Mouse (Mus musculus): Measurements from ENCODE around the gene Top2b.

Gene Top2b

DNA sequence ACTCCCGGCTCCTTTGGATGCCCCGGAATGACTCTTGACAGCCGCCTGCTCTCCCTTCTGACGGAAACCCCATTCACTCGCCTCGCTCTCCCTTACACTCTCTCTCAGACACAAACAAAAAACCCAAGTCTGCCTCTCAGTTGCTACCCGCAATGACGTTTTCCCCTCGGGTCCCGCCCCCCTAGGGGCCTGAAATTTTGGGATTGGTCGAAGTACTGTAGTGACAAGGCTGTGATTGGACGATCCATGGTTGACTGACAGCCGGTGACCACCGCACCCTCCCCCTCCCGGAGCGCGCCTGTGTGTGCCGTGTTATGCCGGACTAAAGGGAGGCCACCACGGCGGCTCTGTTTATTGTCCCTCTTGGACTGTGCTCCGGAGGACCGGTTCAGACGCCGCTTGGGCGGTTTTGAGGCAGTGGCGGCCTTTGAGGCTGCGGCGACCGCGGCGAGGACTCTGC is at the start of gene Top2b:
TSS of gene Top2b (plus strand) at position 302 of the 460 bp plus-strand sequence.
- DNase-seq (ENCODE audit: low spot score in 2 of 2) = peak; percentile 97 to 98

GRCm38 (mm10) chr14:16316715-16317114 is 48.3 kb upstream of the Top2b start:
- DNase-seq (ENCODE audit: low spot score in 2 of 2) = no peak

DNA sequence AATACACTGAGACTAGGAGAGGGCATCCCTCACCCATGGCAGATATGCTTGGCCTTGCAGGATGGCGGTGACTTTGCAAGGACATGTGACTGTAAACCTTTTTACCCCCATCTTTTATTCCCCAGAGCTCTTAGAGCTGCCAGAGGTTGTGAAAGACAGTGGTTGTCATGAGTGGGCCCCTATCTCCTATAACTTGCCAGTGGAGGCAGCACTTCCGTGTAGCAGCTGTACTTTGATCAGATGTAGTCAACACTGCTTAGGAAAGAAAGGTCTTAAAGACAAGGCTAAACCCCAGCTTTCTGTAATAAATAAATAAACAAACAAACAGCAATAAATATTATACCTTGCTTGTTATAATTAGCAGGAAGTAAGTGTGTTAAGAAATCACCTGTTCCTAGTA is 45.2 kb upstream of the Top2b start:
- DNase-seq (ENCODE audit: low spot score in 2 of 2) = no peak

DNA sequence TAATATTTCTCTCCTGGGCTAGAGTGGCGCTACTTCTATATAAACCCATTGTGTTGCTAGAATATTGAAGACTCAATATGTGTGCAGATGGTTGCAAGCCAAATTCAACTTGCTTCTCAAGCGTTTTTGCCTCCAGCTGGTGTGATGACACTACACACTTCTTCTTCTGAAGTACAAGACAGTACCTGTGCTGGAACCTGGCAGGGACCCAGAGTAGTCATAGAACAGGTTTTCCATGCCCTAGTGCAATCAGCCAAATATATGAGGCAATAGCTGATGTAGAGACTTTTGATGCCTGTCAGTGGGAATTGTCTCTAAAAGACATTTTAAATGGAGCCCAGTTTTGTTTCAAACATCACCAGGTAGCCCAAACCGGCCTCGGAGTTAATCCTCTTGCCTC is 40.6 kb upstream of the Top2b start:
- DNase-seq (ENCODE audit: low spot score in 2 of 2) = no peak

- no peak for DNase-seq (ENCODE audit: low spot score in 2 of 2)
Measured at GRCm38 (mm10) chr14:16325208-16325607, 39.8 kb upstream of the Top2b start.

DNA sequence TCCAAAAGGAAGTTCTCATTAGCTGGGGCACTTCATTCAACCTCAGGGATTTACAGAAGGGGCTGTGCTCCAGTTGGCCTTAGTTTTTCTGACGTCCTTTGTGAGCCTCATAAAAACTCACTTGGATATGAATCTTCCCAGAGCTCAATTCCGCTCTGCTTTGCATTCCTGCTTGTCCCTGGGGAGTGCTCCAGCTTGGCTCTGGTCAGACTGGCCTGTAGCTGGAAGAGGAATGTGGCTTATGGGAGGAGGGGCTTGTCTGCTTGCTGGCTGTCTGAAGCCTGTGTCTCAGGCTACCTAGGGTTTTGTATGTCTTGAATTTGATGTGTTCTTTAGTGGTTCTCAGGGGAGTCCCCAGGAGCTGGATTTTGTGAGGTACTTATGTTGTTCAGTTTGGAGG is 36.4 kb upstream of the Top2b start:
- DNase-seq (ENCODE audit: low spot score in 2 of 2) = peak in 1 of 2 experiments; percentile 24

DNA sequence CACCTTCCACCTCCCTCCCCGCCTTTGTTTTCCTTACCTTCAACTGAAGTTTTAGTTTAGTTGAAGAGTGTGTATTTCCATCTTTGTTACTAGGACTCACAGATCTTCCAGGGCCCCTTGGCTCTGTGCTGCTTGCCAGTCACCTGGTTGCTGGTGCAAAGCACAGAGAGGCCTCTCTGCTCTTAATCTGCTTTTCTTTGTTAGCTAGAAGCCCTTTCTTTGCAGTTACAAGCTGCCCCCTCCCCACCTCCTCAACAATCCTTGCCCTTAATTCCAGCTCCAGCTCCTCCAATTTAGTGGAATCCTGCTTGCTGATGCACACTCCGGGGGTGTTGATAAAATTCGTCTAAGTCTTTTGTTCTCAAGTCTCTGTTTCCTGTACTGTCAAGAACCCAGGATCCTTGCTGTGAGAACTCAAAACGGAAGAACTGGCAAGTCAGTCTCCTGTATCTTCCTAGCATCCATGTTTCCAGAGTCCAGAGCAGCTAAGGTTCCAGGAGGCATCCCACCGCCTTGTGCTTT is 36.0 kb upstream of the Top2b start:
- DNase-seq (ENCODE audit: low spot score in 2 of 2) = no peak

DNA sequence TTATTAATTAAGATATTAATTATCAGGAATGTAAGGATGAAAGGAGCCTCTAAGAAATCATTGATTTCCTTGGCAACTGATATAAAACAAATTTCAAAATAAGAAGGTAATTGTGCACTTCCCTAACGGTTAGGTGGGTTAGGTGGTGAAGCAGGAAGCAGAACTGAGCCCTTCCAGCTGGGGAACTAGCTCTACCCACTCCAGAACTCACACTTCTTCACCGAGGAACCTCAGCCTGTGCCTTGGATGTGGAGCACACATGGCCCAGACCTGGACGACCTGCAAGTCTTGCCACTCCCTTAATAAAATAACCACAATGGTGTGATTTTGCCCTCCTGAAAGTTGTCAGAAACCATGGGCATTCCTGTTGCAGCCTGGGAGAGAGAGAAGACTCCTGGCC is 35.2 kb upstream of the Top2b start:
- DNase-seq (ENCODE audit: low spot score in 2 of 2) = no peak

DNA sequence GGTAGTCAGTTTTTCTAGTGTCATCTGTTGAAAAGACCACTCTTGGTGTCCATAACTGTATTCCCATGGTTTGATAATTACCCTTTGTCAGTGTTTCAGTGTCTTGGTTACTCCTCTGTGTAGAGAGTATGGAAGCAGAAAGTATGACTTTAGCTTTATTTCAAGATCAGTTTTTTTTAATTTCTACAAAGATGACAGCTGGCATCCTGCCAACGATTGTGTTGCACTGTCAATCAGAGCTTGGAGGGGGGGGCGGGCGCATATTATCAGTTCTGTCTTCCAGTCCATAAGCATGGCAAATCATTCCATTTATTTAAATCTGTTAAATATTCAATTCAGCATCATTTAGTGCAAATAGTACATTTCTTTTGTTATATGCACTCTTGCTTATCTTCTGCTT is 30.7 kb upstream of the Top2b start:
- no peak for DNase-seq (ENCODE audit: low spot score in 2 of 2)

DNA sequence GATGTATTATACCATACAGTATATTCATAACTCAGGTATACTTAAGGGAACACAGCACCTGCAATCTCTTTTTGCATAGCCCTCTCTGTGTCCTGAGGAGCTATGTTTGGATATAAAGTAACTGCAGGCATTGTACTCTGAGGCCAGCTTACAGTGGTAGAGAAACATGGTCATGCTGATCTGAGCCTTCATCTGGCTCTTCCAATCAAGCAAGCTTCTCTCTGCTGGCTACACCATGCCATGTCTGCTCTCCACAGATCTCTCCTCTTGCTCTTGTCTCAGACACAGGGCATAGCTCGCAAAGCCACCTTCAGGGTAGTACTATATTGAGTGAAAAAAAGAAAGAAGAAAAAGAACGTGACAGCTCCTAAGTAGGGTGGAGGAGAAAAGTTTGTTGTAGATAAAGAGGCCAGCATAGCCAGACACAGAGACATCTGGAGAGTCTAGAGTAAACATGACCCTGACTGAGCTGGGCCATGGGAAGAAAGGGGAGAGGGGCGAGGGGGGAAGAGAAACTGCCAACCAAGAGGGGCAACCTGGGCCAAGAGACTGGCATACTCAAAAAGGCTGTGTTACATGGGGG is 29.1 kb upstream of the Top2b start:
- DNase-seq (ENCODE audit: low spot score in 2 of 2) = no peak

- DNase-seq (ENCODE audit: low spot score in 2 of 2) = no peak
Measured at GRCm38 (mm10) chr14:16347505-16347904, 17.5 kb upstream of the Top2b start.

- DNase-seq (ENCODE audit: low spot score in 2 of 2) = no peak
Measured at GRCm38 (mm10) chr14:16359704-16360103, 5.3 kb upstream of the Top2b start.

GRCm38 (mm10) chr14:16364161-16364831 is 683 bp upstream of the Top2b start:
- peak; percentile 43 to 46 for DNase-seq (ENCODE audit: low spot score in 2 of 2)

DNA sequence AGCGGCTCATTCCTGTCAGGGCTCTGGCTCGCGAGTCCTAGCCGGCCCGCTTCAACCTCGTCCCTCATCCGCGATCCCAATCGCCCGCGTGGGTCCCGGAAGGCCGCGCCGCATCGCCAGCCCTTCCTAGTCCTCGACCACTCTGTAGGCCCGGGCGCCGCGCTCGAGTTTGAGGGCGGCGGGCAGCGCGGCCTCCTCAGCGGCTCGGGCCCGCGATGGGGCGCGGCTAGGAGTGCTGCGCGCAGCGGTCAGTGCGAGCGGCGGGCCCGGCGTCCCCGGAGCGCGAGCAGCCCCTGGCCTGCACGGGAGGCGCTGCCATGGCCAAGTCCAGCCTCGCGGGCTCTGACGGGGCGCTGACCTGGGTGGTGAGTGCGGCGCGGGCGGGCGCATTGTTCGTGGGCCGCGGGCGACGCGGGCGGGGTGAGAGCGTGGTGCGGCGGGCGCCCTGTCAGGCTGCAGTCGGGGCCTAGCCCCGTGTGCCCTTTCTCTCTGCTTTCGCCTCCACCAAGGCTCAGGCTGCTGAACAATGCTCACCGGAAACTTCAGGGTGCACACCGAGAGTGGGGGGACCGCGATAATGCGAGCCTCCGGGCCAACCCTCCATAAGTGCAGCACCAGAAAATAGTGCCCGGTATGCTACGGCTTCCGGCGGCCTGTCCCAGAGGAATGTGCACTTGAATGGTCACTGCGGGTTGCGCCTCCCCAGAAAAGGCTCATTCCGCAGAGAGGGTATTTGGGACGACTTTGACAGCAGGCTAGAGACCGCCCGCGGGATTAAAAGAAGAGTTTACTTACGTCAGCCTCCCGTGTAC is 589 bp downstream of the Top2b start:
- peak; percentile 53 to 61 for DNase-seq (ENCODE audit: low spot score in 2 of 2)

DNA sequence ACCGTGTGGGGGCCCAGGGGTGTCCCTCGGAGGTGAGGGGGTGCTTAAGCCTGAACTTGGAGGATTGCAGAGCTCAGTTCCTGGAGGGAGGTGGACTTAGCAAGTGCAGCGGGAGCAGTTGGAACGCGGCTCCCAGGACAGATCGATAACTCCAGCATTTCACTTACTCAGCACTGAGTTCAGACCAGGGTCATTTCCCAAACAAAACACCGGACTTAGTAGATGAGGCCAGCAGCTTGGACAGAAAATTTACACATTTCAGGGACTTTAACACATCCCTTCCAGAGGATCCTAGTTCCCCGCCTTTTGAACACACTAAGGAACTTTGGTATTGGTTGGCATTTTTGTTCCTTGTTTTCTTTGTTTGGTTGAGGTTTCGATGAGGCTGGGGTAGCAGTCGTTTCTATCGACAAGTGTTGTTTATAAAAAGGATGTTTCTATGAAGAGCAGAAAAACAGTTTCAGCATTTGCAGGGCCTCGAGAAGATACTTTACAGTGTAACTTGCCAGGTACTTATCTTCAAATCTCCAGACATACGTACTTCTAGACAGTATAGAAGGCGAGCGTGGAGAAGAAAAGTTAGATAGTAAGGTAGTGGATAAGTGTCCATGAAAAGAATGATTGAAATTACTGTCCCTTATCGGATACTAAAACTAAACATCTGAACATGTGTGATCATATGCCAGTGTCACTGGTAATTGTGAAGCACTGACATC is 1.4 kb downstream of the Top2b start:
- peak in 1 of 2 experiments; percentile 9 for DNase-seq (ENCODE audit: low spot score in 2 of 2)

DNA sequence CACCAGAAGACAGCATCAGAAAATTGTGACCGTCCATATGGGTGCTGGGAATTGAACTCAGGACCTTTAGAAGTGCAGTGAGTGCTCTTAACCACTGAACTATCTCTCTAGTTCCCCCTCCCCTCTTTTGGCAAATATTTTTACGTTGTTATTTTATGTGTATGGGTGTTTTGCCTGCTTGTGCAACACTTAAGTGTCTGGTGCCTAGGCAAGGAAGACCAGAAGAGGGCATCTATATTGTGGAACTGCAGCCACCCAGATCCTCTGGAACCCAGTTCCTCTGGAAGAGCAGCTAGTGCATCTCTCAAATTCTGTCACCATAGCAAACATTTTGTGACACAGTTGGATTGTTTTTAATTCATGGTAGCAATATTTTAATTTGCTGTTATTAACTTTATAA is 2.0 kb downstream of the Top2b start:
- no peak for DNase-seq (ENCODE audit: low spot score in 2 of 2)

GRCm38 (mm10) chr14:16372761-16373160 is 7.8 kb downstream of the Top2b start:
- DNase-seq (ENCODE audit: low spot score in 2 of 2) = no peak

DNA sequence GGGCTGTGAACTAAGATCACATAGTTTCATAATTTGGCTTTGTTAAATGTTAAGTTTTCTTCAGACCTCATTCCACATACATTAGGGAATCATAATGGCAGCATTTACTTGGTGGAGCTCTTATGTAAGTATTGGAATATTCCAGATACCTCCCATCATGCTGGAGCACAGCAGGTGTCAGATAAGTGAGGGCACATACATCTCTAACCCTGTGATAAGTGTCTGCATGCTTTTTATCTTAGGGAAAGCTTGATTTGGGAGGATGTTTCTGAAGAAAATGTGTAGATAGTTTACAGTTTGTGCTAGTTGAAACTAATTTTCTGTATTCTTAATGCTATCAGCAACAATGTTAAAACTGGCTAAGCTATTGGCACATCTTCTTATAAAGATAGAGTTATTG is 8.2 kb downstream of the Top2b start:
- DNase-seq (ENCODE audit: low spot score in 2 of 2) = no peak

DNA sequence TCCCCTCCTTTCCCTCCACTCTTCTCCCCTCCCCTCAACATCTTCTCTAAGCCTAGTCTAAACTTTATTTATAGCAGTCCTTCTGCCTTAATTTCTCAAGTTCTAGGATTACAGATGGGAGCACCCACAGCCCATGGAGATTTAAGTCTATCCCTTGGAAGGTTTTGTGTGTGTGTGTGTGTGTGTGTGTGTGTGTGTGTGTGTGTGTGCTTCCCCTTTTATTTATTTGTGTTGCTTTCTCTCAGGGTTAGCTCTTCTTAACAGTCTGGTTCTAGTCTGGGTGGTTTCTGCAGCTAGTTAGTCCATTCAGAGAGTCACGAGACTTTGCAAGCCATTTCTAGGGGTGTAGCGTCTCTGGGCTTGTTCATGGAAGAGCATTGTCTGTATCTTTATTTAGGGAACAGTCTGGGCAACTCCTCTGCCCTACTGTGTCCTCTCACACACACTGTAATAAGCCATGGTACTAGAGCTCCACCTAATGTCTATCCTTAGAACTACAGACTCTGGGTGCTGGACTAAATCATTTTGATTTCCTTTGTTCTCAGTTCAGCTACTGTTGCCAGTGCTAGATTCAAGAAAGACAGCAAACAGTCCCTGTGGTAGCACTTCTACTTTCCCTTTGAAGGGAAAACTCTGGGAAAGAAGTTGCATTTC is 15.1 kb downstream of the Top2b start:
- no peak for DNase-seq (ENCODE audit: low spot score in 2 of 2)

GRCm38 (mm10) chr14:16384783-16385182 is 19.8 kb downstream of the Top2b start:
- DNase-seq (ENCODE audit: low spot score in 2 of 2) = no peak

GRCm38 (mm10) chr14:16405187-16405586 is 40.2 kb downstream of the Top2b start:
- DNase-seq (ENCODE audit: low spot score in 2 of 2) = no peak

Data from urinary bladder, postnatal 36 days (tissue).